Mouse (Mus musculus) heart, adult 2 months (tissue): ENCODE data around the gene Serpinf2.

ENCODE experiments used
- CTCF ChIP-seq: fragments of 200-600 bp; IDR thresholded peaks from 2 replicates; pipeline ENCODE4 v1.8.1; 2022; ENCODE audit warnings: antibody characterized with exemption, mild to moderate bottlenecking, moderate library complexity
- EP300 ChIP-seq: fragments of 200-500 bp; IDR thresholded peaks from 2 replicates; pipeline ENCODE4 v1.6.1; 2011; ENCODE audit warnings: low read depth, low read length, control low read depth; ENCODE audit not compliant: insufficient read depth
- POLR2A ChIP-seq: fragments of 200-500 bp; IDR thresholded peaks from 2 replicates; pipeline ENCODE4 v1.6.1; 2011; ENCODE audit warnings: mild to moderate bottlenecking, low read depth, low read length, control low read depth; ENCODE audit not compliant: insufficient read depth

DNA sequence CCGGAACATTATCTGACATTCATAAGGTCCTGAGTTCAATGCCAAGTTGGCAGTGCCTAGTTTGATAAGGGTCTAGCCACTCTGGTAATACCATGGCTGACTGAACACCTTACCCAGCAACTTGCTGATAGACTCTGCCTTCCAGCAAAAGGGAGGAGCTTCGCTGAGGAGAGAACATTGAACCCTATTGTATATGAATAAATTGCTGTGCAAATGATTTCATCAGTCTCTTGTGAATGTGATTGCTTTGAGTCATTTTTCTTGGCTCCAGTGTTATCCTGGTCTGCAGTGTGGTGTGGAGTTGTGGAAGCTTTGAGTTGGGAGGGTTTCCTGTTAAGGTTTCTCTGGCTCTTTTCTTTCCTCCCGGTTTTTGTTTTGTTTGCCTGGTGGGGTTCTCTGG is 31.3 kb upstream of the Serpinf2 start:
- TF ChIP-seq CTCF (no peak), POLR2A (no peak), EP300 (no peak)
